Mouse (Mus musculus) layer of hippocampus, adult 9-10 months (tissue): ENCODE measurements around the gene Tgm6.

Source experiments
- DNase-seq: peaks from one replicate; pipeline ENCODE4 v3.0.0; 2022; ENCODE audit warnings: low spot score

Gene Tgm6

DNA sequence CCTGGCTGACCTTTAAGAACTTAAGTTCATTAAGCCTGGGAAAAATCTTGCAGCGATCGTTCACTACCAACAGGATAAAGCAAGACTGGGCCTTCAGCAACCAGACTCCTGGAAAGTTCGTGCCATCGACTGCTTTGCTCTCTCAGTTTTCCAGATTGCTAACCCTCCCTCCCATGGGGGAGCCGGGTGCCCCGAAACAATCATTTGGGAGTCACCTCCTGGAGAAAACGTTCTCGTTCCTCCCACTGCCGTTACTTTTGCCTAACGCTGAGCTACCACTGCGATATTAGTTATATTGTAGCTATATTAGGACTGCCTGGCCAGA lies 66.1 kb downstream of the Tgm6 start:
- DNase-seq = no peak

DNA sequence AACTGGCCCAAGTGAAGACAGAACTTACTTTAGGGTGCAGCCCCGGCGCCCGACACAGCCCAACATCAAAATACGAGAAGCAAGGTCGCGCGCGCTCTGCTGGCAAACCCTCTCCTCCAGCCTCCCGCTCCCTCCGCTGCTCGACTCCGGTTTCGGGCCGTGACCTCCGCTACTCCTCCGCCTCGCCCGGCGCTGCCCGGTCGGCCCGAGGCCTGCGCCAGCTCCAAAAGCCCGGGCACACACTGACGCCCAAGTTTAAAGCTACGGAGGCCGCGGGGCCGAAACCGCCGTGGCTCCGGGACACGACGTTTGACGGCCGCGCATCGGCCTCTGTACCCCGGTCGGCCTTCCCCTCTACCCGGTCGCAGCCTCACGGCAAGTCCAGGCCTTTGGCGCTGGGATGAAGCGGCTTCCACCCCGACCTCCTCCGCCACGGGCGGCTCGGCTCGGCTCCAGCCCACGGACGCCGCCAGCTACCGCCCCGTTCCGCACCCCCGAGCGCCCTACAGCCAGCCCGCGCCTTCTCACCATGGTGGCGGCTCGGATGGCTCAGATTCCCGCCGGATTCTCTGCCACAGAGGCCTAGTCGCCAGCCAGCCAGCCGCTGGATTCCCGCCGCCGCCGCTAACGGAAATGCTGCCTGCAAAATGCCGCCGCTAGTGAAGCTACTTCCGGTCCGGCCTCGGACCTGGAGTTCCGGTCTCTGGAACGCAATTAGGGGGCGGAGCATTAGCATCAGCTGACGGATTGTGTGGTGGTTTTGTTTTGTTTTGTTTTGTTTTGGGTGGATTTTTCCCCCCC lies 66.7 kb downstream of the Tgm6 start, which contains the start of gene Snrpb:
Gene Snrpb (minus strand): TSS at position 698 of the 801 bp plus-strand sequence.
- peak; percentile 67 for DNase-seq

DNA sequence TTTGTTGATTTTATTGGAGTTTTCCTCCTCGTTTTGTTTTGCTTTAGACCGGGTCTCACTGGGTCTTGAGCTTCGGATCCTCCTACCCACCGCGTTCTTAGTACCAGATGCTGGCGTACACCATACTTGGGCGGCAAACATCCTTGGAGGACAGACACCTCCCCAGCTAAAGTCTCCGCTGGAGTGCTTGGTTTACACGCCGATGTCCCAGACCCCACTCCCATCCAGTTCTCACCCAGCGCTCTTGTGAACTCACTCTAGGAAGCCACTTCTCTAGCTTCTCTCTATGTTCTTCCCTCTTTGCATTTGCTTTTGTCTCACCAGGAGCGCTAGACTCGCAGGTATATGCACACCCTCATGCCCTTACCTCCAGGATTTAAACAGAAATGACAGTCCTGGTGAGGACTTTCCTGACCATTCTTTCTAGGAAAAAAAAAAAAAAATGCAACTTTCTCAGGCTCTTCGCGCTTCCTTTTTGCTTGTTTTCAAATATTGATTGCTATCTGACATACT lies 67.3 kb downstream of the Tgm6 start:
- DNase-seq = no peak

DNA sequence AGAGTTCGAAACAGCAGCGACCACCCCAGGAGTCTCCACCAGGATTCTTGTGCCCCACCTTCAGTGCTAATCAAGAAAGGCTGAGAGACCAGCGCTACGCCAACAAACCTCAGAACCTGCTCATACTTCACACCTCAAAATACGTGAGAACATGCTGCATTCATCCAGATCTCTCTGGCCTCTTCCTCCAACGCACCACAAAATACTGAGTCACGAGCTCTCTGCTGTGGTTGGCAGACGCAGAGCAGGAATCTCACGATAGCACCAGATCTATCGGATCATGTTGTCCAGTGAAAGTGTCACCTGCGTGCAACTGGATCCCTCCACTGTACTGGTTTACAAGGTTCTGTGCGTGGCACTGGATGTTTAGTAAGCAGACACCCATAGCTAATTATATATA lies 76.2 kb downstream of the Tgm6 start:
- no peak for DNase-seq

DNA sequence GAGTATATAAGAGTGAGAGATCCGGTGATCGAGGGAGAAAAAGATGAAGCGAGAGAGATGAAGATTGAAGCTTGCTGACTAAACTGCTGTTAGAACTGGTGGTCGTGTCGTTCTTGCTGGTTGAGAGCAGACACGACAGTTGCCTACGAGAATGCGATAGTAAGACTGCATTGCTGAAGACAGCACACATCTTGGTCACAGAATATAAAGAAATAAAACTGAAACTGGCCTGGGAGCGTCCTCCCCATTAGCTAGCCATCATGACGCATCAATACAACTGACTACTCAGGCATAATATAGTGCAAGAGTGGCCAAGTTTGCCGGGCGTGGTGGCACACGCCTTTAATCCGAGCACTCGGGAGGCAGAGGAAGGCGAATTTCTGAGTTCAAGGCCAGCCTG lies 82.7 kb downstream of the Tgm6 start, which contains the start of gene Tmc2:
Gene Tmc2 (plus strand): TSS at position 301 of the 400 bp plus-strand sequence.
- DNase-seq = no peak

DNA sequence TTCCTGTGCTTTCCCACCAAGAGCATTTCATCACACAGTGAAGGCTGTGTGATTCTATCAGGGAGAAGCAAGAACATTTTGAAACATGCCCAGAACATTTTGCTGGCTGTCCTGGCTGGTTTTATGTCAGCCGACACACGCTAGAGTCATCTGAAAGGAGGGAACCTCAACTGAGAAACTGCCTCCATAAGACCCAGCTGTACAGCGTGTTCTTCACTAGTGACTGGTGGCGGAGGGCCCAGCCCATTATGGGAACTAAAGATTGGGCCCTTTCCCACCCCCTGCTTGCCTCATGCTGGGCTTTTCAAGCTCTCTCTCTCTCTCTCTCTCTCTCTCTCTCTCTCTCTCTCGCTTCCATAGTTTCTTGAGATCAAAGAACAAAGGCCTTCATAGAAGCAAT lies 88.7 kb downstream of the Tgm6 start:
- no peak for DNase-seq
